Mouse (Mus musculus) C2C12 (cell line): ENCODE measurements around the gene Prss53.

ENCODE experiments used
- CTCF ChIP-seq: IDR thresholded peaks from one replicate; pipeline ENCODE4 v1.5.1; 2011; ENCODE audit not compliant: control insufficient read depth, insufficient read depth, insufficient read length
- MAX ChIP-seq: IDR thresholded peaks from one replicate; pipeline ENCODE4 v1.6.1; 2011; ENCODE audit warnings: mild to moderate bottlenecking, control low read depth
- MYOD1 ChIP-seq: IDR thresholded peaks from one replicate; pipeline ENCODE4 v1.6.1; 2011; ENCODE audit warnings: low read depth; ENCODE audit not compliant: control insufficient read depth, insufficient read length
- MYOG ChIP-seq: IDR thresholded peaks from one replicate; pipeline ENCODE4 v1.6.1; 2011; ENCODE audit not compliant: control insufficient read depth, insufficient read length; ENCODE audit errors: extremely low read depth
- USF1 ChIP-seq: IDR thresholded peaks from one replicate; pipeline ENCODE4 v1.6.1; 2011; ENCODE audit warnings: low read depth, mild to moderate bottlenecking, control low read depth, moderate library complexity

DNA sequence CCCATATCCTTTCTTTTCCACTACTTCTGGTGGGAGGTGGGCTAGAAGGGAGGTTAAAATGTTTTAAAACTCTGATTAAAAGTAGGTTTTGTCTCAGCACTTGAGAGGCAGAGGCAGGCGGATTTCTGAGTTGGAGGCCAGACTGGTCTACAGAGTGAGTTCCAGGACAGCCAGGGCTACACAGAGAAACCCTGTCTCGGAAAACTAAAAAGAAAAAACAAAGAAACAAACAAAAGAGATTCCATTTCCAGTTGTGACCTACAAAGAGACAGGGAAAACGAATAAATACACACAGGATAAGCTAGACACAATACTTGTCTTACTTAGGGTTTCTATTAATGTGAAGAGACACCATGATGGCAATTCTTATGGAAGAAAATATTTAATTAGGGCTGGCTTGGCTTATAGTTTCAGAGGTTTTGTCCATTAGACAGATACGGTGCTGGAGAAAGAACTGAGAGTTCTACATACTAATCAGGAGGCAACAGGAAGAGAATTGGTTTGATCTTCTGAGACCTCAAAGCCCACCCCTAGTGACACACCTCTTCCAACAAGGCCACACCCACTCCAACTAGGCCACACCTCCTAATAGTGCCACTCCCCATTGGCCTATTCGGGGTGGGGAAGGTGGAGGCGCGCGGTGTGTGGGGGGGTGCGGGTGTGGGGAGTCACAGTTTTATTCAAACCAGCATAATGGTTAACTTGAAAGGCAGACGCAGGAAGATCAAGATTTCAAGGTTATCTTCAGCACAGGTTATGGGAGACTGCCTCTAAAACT is 7.6 kb upstream of the Prss53 start:
- TF ChIP-seq CTCF, result no peak
- no peak for TF ChIP-seq USF1
- no peak for TF ChIP-seq MYOD1
- no peak for TF ChIP-seq MYOG
- no peak for TF ChIP-seq MAX
